Mouse (Mus musculus) MEL (cell line): ENCODE measurements around the gene Olfr187. TPM values are rescaled to one million over a fixed set of nuclear protein-coding genes. Genes with fewer than 3 reads are reported as not detected.
"Not testable (repeated sequence)": the region's sequence is repeated elsewhere in the genome, so short reads cannot be mapped to it uniquely, and the experiment has no call there.

Experiments used
- DNase-seq: peaks from one replicate; pipeline ENCODE4 v3.0.0; 2011; ENCODE audit warnings: low read depth, low spot score
- H3K27ac ChIP-seq: 2 replicates; pipeline ENCODE4 v1.5.1; 2012; ENCODE audit warnings: low read depth, mild to moderate bottlenecking, control low read depth, low read length, moderate library complexity; ENCODE audit not compliant: control insufficient read depth
- H3K27me3 ChIP-seq, 2 experiments: fragments of 150-350 bp in 1 of 2; sonication (generic) in 1 of 2; 2 replicates each; pipeline ENCODE4 v1.6.1; 2012; ENCODE audit warnings: low read length in 2 of 2, mild to moderate bottlenecking in 2 of 2, improper control_type of control experiment in 1 of 2, moderate library complexity in 1 of 2; ENCODE audit not compliant: insufficient read depth in 2 of 2, control insufficient read depth in 1 of 2
- H3K36me3 ChIP-seq, 2 experiments: 2 replicates each; pipeline ENCODE4 v1.6.1; 2012 to 2014; ENCODE audit warnings: low read length in 2 of 2, improper control_type of control experiment in 1 of 2, inconsistent platforms in 1 of 2, mild to moderate bottlenecking in 1 of 2; ENCODE audit not compliant: insufficient read depth in 2 of 2, control insufficient read depth in 1 of 2
- H3K4me1 ChIP-seq, 2 experiments: fragments of 150-350 bp in 1 of 2; sonication (generic) in 1 of 2; 2 replicates each; pipeline ENCODE4 v1.6.1; 2012; ENCODE audit warnings: low read length in 2 of 2, improper control_type of control experiment in 1 of 2, mild to moderate bottlenecking in 1 of 2; ENCODE audit not compliant: insufficient read depth in 2 of 2, control insufficient read depth in 1 of 2
- H3K4me3 ChIP-seq, 2 experiments: fragments of 150-350 bp in 1 of 2; sonication (generic) in 1 of 2; 2 replicates each; pipeline ENCODE4 v1.5.1; 2012; ENCODE audit warnings: low read depth in 2 of 2, low read length in 2 of 2, mild to moderate bottlenecking in 2 of 2, moderate library complexity in 2 of 2, control low read depth in 1 of 2, improper control_type of control experiment in 1 of 2; ENCODE audit not compliant: control insufficient read depth in 1 of 2, insufficient read depth in 1 of 2
- H3K79me2 ChIP-seq: 2 replicates; pipeline ENCODE4 v1.6.1; 2012; ENCODE audit warnings: mild to moderate bottlenecking, low read length, moderate library complexity; ENCODE audit not compliant: control insufficient read depth, poor library complexity, insufficient read depth
- H3K9ac ChIP-seq: 2 replicates; pipeline ENCODE4 v1.6.1; 2012; ENCODE audit warnings: low read depth, mild to moderate bottlenecking, control low read depth, low read length, moderate library complexity; ENCODE audit not compliant: control insufficient read depth, poor library complexity, severe bottlenecking
- H3K9me3 ChIP-seq: fragments of 150-350 bp; sonication (generic); replicated peaks from 2 replicates; pipeline ENCODE4 v1.6.1; 2012; ENCODE audit warnings: mild to moderate bottlenecking, low read length, improper control_type of control experiment, moderate library complexity; ENCODE audit not compliant: insufficient read depth
- BHLHE40 ChIP-seq: IDR thresholded peaks from 2 replicates; pipeline ENCODE4 v1.6.1; 2012; ENCODE audit warnings: low read depth, mild to moderate bottlenecking, inconsistent platforms, low read length, improper control_type of control experiment, borderline replicate concordance
- CHD1 ChIP-seq: IDR thresholded peaks from 2 replicates; pipeline ENCODE4 v1.6.1; 2012; ENCODE audit warnings: low read depth, mild to moderate bottlenecking, inconsistent platforms, low read length, improper control_type of control experiment
- CTCF ChIP-seq, 3 experiments: IDR thresholded peaks in 2 of 3; conservative IDR thresholded peaks in 1 of 3; 2 replicates each; pipeline ENCODE4 v1.5.1; 2011 to 2012; ENCODE audit warnings: low read length in 3 of 3, low read depth in 2 of 3, mild to moderate bottlenecking in 2 of 3, improper control_type of control experiment in 1 of 3, inconsistent platforms in 1 of 3, mixed read lengths in 1 of 3, moderate library complexity in 1 of 3; ENCODE audit not compliant: control insufficient read depth in 1 of 3, insufficient read depth in 1 of 3, poor library complexity in 1 of 3, severe bottlenecking in 1 of 3
- E2F4 ChIP-seq: IDR thresholded peaks from 2 replicates; pipeline ENCODE4 v1.6.1; 2011; ENCODE audit warnings: low read depth, low read length, improper control_type of control experiment, borderline replicate concordance
- EP300 ChIP-seq, 2 experiments: IDR thresholded peaks; 2 replicates each; pipeline ENCODE4 v1.6.1; 2011; ENCODE audit warnings: improper control_type of control experiment in 2 of 2, low read length in 2 of 2, low read depth in 1 of 2, mild to moderate bottlenecking in 1 of 2
- GABPA ChIP-seq: IDR thresholded peaks from 2 replicates; pipeline ENCODE4 v1.6.1; 2012; ENCODE audit warnings: low read depth, mild to moderate bottlenecking, inconsistent platforms, low read length, improper control_type of control experiment, moderate library complexity
- JUND ChIP-seq: IDR thresholded peaks from 2 replicates; pipeline ENCODE4 v1.6.1; 2011; ENCODE audit warnings: low read depth, mild to moderate bottlenecking, improper control_type of control experiment, low read length
- KAT2A ChIP-seq: conservative IDR thresholded peaks from 2 replicates; pipeline ENCODE4 v1.6.1; 2012; ENCODE audit warnings: low read depth, low read length, improper control_type of control experiment, inconsistent platforms
- MAX ChIP-seq: IDR thresholded peaks from 2 replicates; pipeline ENCODE4 v1.6.1; 2011; ENCODE audit warnings: low read length, improper control_type of control experiment
- MAZ ChIP-seq: IDR thresholded peaks from 2 replicates; pipeline ENCODE4 v1.6.1; 2012; ENCODE audit warnings: low read depth, mild to moderate bottlenecking, inconsistent platforms, low read length, improper control_type of control experiment
- MEF2A ChIP-seq: IDR thresholded peaks from 2 replicates; pipeline ENCODE4 v1.6.1; 2014; ENCODE audit warnings: low read depth, mild to moderate bottlenecking, inconsistent platforms, low read length, improper control_type of control experiment; ENCODE audit not compliant: poor library complexity, insufficient replicate concordance, severe bottlenecking; ENCODE audit errors: extremely low read depth
- MXI1 ChIP-seq: IDR thresholded peaks from 2 replicates; pipeline ENCODE4 v1.6.1; 2011; ENCODE audit warnings: mild to moderate bottlenecking, low read depth, low read length, improper control_type of control experiment
- MYB ChIP-seq: IDR thresholded peaks from 2 replicates; pipeline ENCODE4 v1.6.1; 2011; ENCODE audit warnings: mild to moderate bottlenecking, low read depth, low read length, improper control_type of control experiment
- MYC ChIP-seq: IDR thresholded peaks from 2 replicates; pipeline ENCODE4 v1.6.1; 2011; ENCODE audit warnings: low read depth, mild to moderate bottlenecking, low read length, improper control_type of control experiment, moderate library complexity
- NELFE ChIP-seq: IDR thresholded peaks from 2 replicates; pipeline ENCODE4 v1.6.1; 2011; ENCODE audit warnings: low read depth, low read length, improper control_type of control experiment
- NRF1 ChIP-seq: IDR thresholded peaks from 2 replicates; pipeline ENCODE4 v1.6.1; 2014; ENCODE audit warnings: low read depth, mild to moderate bottlenecking, inconsistent platforms, low read length, improper control_type of control experiment, moderate library complexity; ENCODE audit not compliant: poor library complexity, insufficient read depth, severe bottlenecking
- POLR2A ChIP-seq, 2 experiments: IDR thresholded peaks; 2 replicates each; pipeline ENCODE4 v1.6.1; 2011 to 2012; ENCODE audit warnings: low read length in 2 of 2, mild to moderate bottlenecking in 2 of 2, control low read depth in 1 of 2, improper control_type of control experiment in 1 of 2, low read depth in 1 of 2, moderate library complexity in 1 of 2; ENCODE audit not compliant: control insufficient read depth in 1 of 2, insufficient read depth in 1 of 2, poor library complexity in 1 of 2
- POLR2AphosphoS5 ChIP-seq: IDR thresholded peaks from 2 replicates; pipeline ENCODE4 v1.6.1; 2012; ENCODE audit warnings: low read depth, borderline replicate concordance, mild to moderate bottlenecking, inconsistent platforms, low read length, moderate library complexity, mixed read lengths
- RAD21 ChIP-seq: IDR thresholded peaks from 2 replicates; pipeline ENCODE4 v1.6.1; 2011; ENCODE audit warnings: mild to moderate bottlenecking, low read depth, low read length, improper control_type of control experiment
- SIN3A ChIP-seq: IDR thresholded peaks from 2 replicates; pipeline ENCODE4 v1.6.1; 2012; ENCODE audit warnings: low read length, improper control_type of control experiment, inconsistent platforms
- TAL1 ChIP-seq: IDR thresholded peaks from 2 replicates; pipeline ENCODE4 v1.6.1; 2012; ENCODE audit warnings: mild to moderate bottlenecking, inconsistent platforms, low read length, moderate library complexity, mixed read lengths
- TBP ChIP-seq: IDR thresholded peaks from 2 replicates; pipeline ENCODE4 v1.8.0; 2011; ENCODE audit warnings: low read depth, low read length, improper control_type of control experiment
- USF2 ChIP-seq, 2 experiments: IDR thresholded peaks; 2 replicates each; pipeline ENCODE4 v1.6.1; 2011 to 2012; ENCODE audit warnings: improper control_type of control experiment in 2 of 2, low read length in 2 of 2, borderline replicate concordance in 1 of 2, inconsistent platforms in 1 of 2, low read depth in 1 of 2, mild to moderate bottlenecking in 1 of 2; ENCODE audit not compliant: insufficient read depth in 1 of 2
- ZC3H11A ChIP-seq: IDR thresholded peaks from 2 replicates; pipeline ENCODE4 v1.6.1; 2012; ENCODE audit warnings: low read depth, mild to moderate bottlenecking, inconsistent platforms, low read length, improper control_type of control experiment
- ZMIZ1 ChIP-seq: IDR thresholded peaks from 2 replicates; pipeline ENCODE4 v1.6.1; 2012; ENCODE audit warnings: low read depth, mild to moderate bottlenecking, inconsistent platforms, low read length, improper control_type of control experiment, moderate library complexity
- ZNF384 ChIP-seq: IDR thresholded peaks from 2 replicates; pipeline ENCODE4 v1.6.1; 2012; ENCODE audit warnings: low read depth, mild to moderate bottlenecking, inconsistent platforms, low read length, improper control_type of control experiment
- polyA plus RNA-seq, 2 experiments: library from polyadenylated mRNA; stranded (reverse) in 1 of 2; unstranded in 1 of 2; fragments of >175 nt in 1 of 2; fragments of >200 nt in 1 of 2; gene quantifications; 2 replicates each; pipeline versions ENCODE4 v1.2.1 to v1.2.4; 2012; ENCODE audit warnings: low replicate concordance in 2 of 2, low read depth in 1 of 2; ENCODE audit not compliant: insufficient read length in 2 of 2, insufficient read depth in 1 of 2, missing spikeins in 1 of 2
- total RNA-seq: library from RNA; depleted of rRNA; stranded (reverse); fragments of 300-350 nt; gene quantifications from 2 replicates; pipeline ENCODE4 v1.2.3, GENCODE M21; 2012

Gene Olfr187
- total and polyA plus RNA-seq, 3 experiments = not detected

DNA sequence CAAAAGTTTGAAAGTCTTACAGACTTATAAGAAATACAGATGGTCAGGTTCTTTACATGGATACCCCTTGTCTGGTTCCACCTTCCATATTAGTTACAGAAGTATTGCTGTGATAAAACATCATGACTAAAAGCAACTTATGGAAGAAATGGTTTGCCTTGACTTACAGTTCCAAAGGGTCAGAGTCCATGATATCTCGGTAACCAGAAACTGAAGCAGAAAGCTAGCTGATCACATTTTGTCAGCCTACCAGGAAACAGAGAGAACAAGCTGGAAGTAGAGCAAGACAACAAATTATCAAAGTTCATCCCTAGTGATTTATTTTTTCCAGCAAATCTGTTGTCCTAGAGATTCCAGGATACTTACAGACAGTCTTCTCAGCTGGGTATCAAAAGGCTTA, 34.0 kb upstream of the Olfr187 start:
- TF ChIP-seq TAL1 = no peak
- no peak for TF ChIP-seq MAZ
- no peak for TF ChIP-seq POLR2A (IDR thresholded peaks at IDR 0.05; ENCODE audit: control insufficient read depth in 1 of 2, insufficient read depth in 1 of 2, low read depth in 1 of 2, low read length in 2 of 2, poor library complexity in 1 of 2)
- no peak for TF ChIP-seq MEF2A
- TF ChIP-seq GABPA = no peak
- TF ChIP-seq CTCF (IDR thresholded peaks at IDR 0.05 in 2 of 3, conservative IDR thresholded peaks at IDR 0.05 in 1 of 3; ENCODE audit: control insufficient read depth in 1 of 3, insufficient read depth in 1 of 3, low read depth in 2 of 3, low read length in 3 of 3, poor library complexity in 1 of 3, severe bottlenecking in 1 of 3) = no peak
- TF ChIP-seq USF2 (IDR thresholded peaks at IDR 0.05; ENCODE audit: borderline replicate concordance in 1 of 2, insufficient read depth in 1 of 2, low read depth in 1 of 2, low read length in 2 of 2) = no peak
- TF ChIP-seq EP300 (IDR thresholded peaks at IDR 0.05; ENCODE audit: low read depth in 1 of 2, low read length in 2 of 2) = no peak
- no peak for TF ChIP-seq NELFE
- TF ChIP-seq MXI1 = no peak
- no peak for TF ChIP-seq SIN3A
- no peak for TF ChIP-seq RAD21
- TF ChIP-seq POLR2AphosphoS5 = no peak
- no peak for TF ChIP-seq TBP
- TF ChIP-seq ZMIZ1 = no peak
- TF ChIP-seq ZNF384 = no peak
- TF ChIP-seq KAT2A = no peak
- no peak for TF ChIP-seq MYB
- Histone ChIP-seq H3K79me2 (no peaks in the 10 kb centered on the region), H3K9ac (no peak overlapping the region), H3K27me3 (no peaks in the 10 kb centered on the region), H3K4me1 (no peaks in the 10 kb centered on the region), H3K9me3 (no peaks in the 10 kb centered on the region), H3K36me3 (no peaks in the 10 kb centered on the region), H3K4me3 (no peak overlapping the region), H3K27ac (no peak overlapping the region)
- DNase-seq = no peak

DNA sequence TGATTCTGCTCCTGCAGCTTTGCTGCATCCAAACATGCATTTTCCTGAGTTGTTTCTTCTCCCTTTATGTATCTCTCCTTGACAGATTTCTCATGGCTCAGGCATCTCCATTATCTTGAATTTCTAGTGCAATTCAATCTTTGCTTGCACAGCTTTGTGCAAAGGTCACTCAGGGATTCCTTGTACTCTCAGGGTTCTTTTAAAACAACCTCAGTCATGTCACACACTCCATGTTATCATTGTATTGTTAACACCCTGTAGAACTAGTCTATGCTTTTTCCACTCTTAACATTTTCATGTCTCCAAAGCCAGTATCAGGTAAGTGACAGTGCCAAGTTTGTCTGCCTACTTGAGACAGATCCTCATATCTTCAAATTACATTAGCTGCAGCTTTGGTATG, 32.2 kb upstream of the Olfr187 start:
- TF ChIP-seq KAT2A (no peak), MAX (no peak), E2F4 (no peak), EP300 (IDR thresholded peaks at IDR 0.05; ENCODE audit: low read depth in 1 of 2, low read length in 2 of 2) (no peak), ZC3H11A (no peak), NRF1 (no peak), MYC (no peak), CHD1 (no peak), ZMIZ1 (no peak), BHLHE40 (no peak), JUND (no peak)
- Histone ChIP-seq H3K79me2 (no peaks in the 10 kb centered on the region), H3K27ac (no peak overlapping the region), H3K36me3 (no peaks in the 10 kb centered on the region), H3K27me3 (no peaks in the 10 kb centered on the region), H3K4me1 (no peaks in the 10 kb centered on the region), H3K9me3 (no peaks in the 10 kb centered on the region), H3K9ac (no peak overlapping the region), H3K4me3 (no peak overlapping the region)
- DNase-seq = no peak

DNA sequence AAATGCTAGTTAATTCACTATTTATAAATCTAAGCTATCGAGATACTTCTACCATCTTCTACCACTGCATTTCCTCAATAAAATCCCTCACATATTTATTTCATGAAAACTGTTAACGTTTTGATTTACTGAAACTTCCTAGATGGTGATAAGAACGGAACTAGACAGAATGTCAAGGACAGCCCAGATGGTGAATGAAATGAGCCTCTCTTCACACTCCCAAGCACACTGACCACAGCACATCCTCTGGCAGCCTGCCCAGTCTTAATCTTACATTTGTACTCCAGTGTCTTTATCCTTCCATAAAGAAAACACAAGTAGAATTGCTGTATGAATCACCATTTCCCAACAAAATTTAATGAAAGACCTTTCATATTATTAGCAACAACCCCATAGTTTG, 22.8 kb upstream of the Olfr187 start:
- H3K27ac ChIP-seq, H3K9me3 ChIP-seq, H3K9ac ChIP-seq, H3K4me1 ChIP-seq, H3K79me2 ChIP-seq, H3K4me3 ChIP-seq, H3K36me3 ChIP-seq, H3K27me3 ChIP-seq: not testable (repeated sequence)
- peak; percentile 33 for DNase-seq
